9 mouse cellular contexts compared by ENCODE assay signal in genomic region chr11:47987893-47988267, GRCm38 (mm10). TPM values are rescaled to one million over a fixed set of nuclear protein-coding genes. Genes with fewer than 3 reads are reported as not detected.
A peak's percentile ranks its signal among the peaks of the same experiment; 100 is the strongest.
DNase-seq lines count a peak whose midpoint lies in the region; ATAC-seq lines count a peak whose summit lies in the region.
"Had no signal": no experiment of that assay in that cellular context is flagged by ENCODE, and none has a peak within 500 bp of the region (broad histone marks: within the 10 kb centered on the region; RNA-seq: fewer than 3 reads in every experiment).

No protein-coding gene starts in this region.

- no peak overlapping the region for H3K27ac ChIP-seq in heart, embryonic 16.5 days (ENCODE audit: low read length)
- H3K27ac ChIP-seq in brown adipose tissue, adult 24 weeks (replicated peaks; ENCODE audit: low read depth, low read length), result no peak overlapping the region
- H3K27ac ChIP-seq in hindbrain, embryonic 10.5 days, result peak overlapping the region; percentile 90
- no peak overlapping the region for H3K27ac ChIP-seq in midbrain, embryonic 13.5 days

- H3K4me3 ChIP-seq in heart, embryonic 16.5 days (ENCODE audit: low read length), result peak overlapping the region; percentile 68
- H3K4me3 ChIP-seq in brown adipose tissue, adult 24 weeks (ENCODE audit: insufficient read depth, low read depth, low read length), result 0 out of 2 replicates have a peak overlapping the region, but pooled peaks have one; percentile 24
- H3K4me3 ChIP-seq in hindbrain, embryonic 10.5 days, result peak overlapping the region; percentile 78
- peak overlapping the region; percentile 63 for H3K4me3 ChIP-seq in midbrain, embryonic 13.5 days (replicated peaks)

- DNase-seq in heart, adult 8-10 months (ENCODE audit: low spot score), result no peak
- no peak for DNase-seq in hindbrain, embryonic 10.5 days (ENCODE audit: low spot score)
- DNase-seq in cerebellum, adult 9-10 months, result no peak
- DNase-seq in urinary bladder, postnatal 14 days (ENCODE audit: low spot score), result no peak
- DNase-seq in lung, postnatal 36 days, result no peak

- no peak overlapping the region for H3K9ac ChIP-seq in heart, embryonic 16.5 days (ENCODE audit: low read length)
- H3K9ac ChIP-seq in midbrain, embryonic 13.5 days (replicated peaks), result peak overlapping the region; percentile 80

- H3K4me2 ChIP-seq in heart, embryonic 16.5 days (ENCODE audit: low read depth, low read length), result peak overlapping the region; percentile 99
- H3K4me2 ChIP-seq in midbrain, embryonic 13.5 days (replicated peaks), result peak overlapping the region; percentile 88

- H3K9me3 ChIP-seq in heart, embryonic 16.5 days (replicated peaks; ENCODE audit: control insufficient read depth, low read length), result no peaks in the 10 kb centered on the region
- no peaks in the 10 kb centered on the region for H3K9me3 ChIP-seq in hindbrain, embryonic 10.5 days
- H3K9me3 ChIP-seq in midbrain, embryonic 13.5 days, result no peaks in the 10 kb centered on the region

- H3K27me3 ChIP-seq in heart, embryonic 16.5 days (ENCODE audit: control insufficient read depth, insufficient read depth, low read length), result peaks cover 43% of the 10 kb centered on the region
- H3K27me3 ChIP-seq in hindbrain, embryonic 10.5 days (ENCODE audit: insufficient read depth, poor library complexity, severe bottlenecking), result peaks cover 40% of the 10 kb centered on the region
- H3K27me3 ChIP-seq in midbrain, embryonic 13.5 days, result peaks cover 19% of the 10 kb centered on the region

- 14% methylated on average over 12 of the region's 12 CpGs for WGBS in heart, embryonic 16.5 days
- WGBS in hindbrain, embryonic 10.5 days, result 14% methylated on average over 12 of the region's 12 CpGs
- WGBS in midbrain, embryonic 13.5 days, result 10% methylated on average over 12 of the region's 12 CpGs

- no peaks in the 10 kb centered on the region for H3K4me1 ChIP-seq in heart, embryonic 16.5 days (ENCODE audit: control insufficient read depth, insufficient read depth, low read length)
- H3K4me1 ChIP-seq in brown adipose tissue, adult 24 weeks (ENCODE audit: control insufficient read depth, insufficient read depth, insufficient read length, low read length), result no peaks in the 10 kb centered on the region
- peaks cover 14% of the 10 kb centered on the region; the same call in 1 of the 2 replicates for H3K4me1 ChIP-seq in hindbrain, embryonic 10.5 days (replicated peaks)
- H3K4me1 ChIP-seq in midbrain, embryonic 13.5 days (replicated peaks), result peaks cover 17% of the 10 kb centered on the region

- no peaks in the 10 kb centered on the region for H3K36me3 ChIP-seq in heart, embryonic 16.5 days (ENCODE audit: control insufficient read depth, insufficient read depth)
- H3K36me3 ChIP-seq in hindbrain, embryonic 10.5 days, result no peaks in the 10 kb centered on the region
- no peaks in the 10 kb centered on the region for H3K36me3 ChIP-seq in midbrain, embryonic 13.5 days

- no peak for ATAC-seq in heart, embryonic 16.5 days (replicated peaks; ENCODE audit: extremely low read depth, insufficient read depth, low FRiP score)
- ATAC-seq in midbrain, embryonic 13.5 days, result no peak

RNA-seq across cellular contexts. Expression of gene Sgcd, which starts 0.9 kb away (rescaled TPM):
- 6.7 and 8.1 TPM in 2 replicates for polyA plus RNA-seq in heart, embryonic 16.5 days (2015; fragmentation: Nextera tagmentation; extraction: Ambion mirVana)
- 10 to 100 TPM; 62.2 to 72.8 (median 70.7) TPM for total RNA-seq in heart, adult 8-10 months (2022)
- 37.3 and 42.5 TPM in 2 replicates for polyA plus RNA-seq in brown adipose tissue, adult 24 weeks (2012; ENCODE audit: insufficient read depth, insufficient read length, missing spikeins)
- 1.5 and 2.3 TPM in 2 replicates for polyA plus RNA-seq in hindbrain, embryonic 10.5 days (2016; fragmentation: Nextera tagmentation; extraction: Ambion mirVana)
- polyA plus RNA-seq in midbrain, embryonic 13.5 days (2015; fragmentation: Nextera tagmentation; extraction: Ambion mirVana), result 2.3 and 3.1 TPM in 2 replicates
- total RNA-seq: MEL had no signal

Comparison
In these comparisons a context has a peak if more than half of its experiments do, and no peak if none do; other contexts are left out.
1. H3K4me3 ChIP-seq: peak in every context shown above with its lines; median percentile 78 in hindbrain, embryonic 10.5 days; 68 in heart, embryonic 16.5 days; 63 in midbrain, embryonic 13.5 days; 24 in brown adipose tissue, adult 24 weeks.